Mouse (Mus musculus): Measurements from ENCODE around the gene Gm49337.

- TF ChIP-seq CTCF (IDR thresholded peaks at IDR 0.05; ENCODE audit: insufficient read depth, low read length) (no peak), POLR2A (IDR thresholded peaks at IDR 0.05; ENCODE audit: borderline replicate concordance, extremely low read depth, low read depth, low read length) (no peak)
These were observed 76.8 kb downstream of the Gm49337 start for GRCm38 (mm10) chr4:116249986-116250385.

All from lung, adult 2 months (tissue).